Mouse (Mus musculus) forebrain, embryonic 13.5 days (tissue): ENCODE data around the gene Gm10226. TPM values are rescaled to one million over a fixed set of nuclear protein-coding genes. Genes with fewer than 3 reads are reported as not detected.
"Not testable (repeated sequence)": the region's sequence is repeated elsewhere in the genome, so short reads cannot be mapped to it uniquely, and the experiment has no call there.

ENCODE experiments used
- ATAC-seq: fragments of 200-750 bp; cut with Nextera tagmentation; 2 replicates; pipeline ENCODE4 v1.8.0; 2017
- H3K27ac ChIP-seq: fragments of 300-500 bp; sonication (generic); 2 replicates; pipeline ENCODE4 v1.5.1; 2015; ENCODE audit warnings: inconsistent platforms, mild to moderate bottlenecking, moderate library complexity
- H3K27me3 ChIP-seq: fragments of 300-500 bp; sonication (generic); 2 replicates; pipeline ENCODE4 v1.6.1; 2015; ENCODE audit warnings: mild to moderate bottlenecking, inconsistent platforms
- H3K36me3 ChIP-seq: fragments of 300-500 bp; sonication (generic); 2 replicates; pipeline ENCODE4 v1.6.1; 2015; ENCODE audit warnings: mild to moderate bottlenecking, inconsistent platforms; ENCODE audit not compliant: poor library complexity, severe bottlenecking
- H3K4me1 ChIP-seq: fragments of 300-500 bp; sonication (generic); 2 replicates; pipeline ENCODE4 v1.6.1; 2015; ENCODE audit warnings: inconsistent platforms
- H3K4me2 ChIP-seq: fragments of 300-500 bp; sonication (generic); 2 replicates; pipeline ENCODE4 v1.6.1; 2015; ENCODE audit warnings: inconsistent platforms, mild to moderate bottlenecking, moderate library complexity
- H3K4me3 ChIP-seq: fragments of 300-500 bp; sonication (generic); 2 replicates; pipeline ENCODE4 v1.5.1; 2015; ENCODE audit warnings: mild to moderate bottlenecking, inconsistent platforms
- H3K9ac ChIP-seq: fragments of 300-500 bp; sonication (generic); 2 replicates; pipeline ENCODE4 v1.6.1; 2015; ENCODE audit warnings: mild to moderate bottlenecking, inconsistent platforms
- H3K9me3 ChIP-seq: fragments of 300-500 bp; sonication (generic); replicated peaks from 2 replicates; pipeline ENCODE4 v1.6.1; 2016; ENCODE audit warnings: inconsistent platforms
- WGBS: fragments of 180-500 bp; shearing (Covaris S2); methylation state at CpG from one replicate; pipeline ENCODE4 v1.1.7; 2015; 5-methylcytosine and 5-hydroxymethylcytosine counted together
- polyA plus RNA-seq: library from polyadenylated mRNA; unstranded; fragments of >200 nt; fragmentation: Nextera tagmentation; extraction: Ambion mirVana; gene quantifications from 2 replicates; pipeline ENCODE4 v1.2.1, GENCODE M21; 2015

Gm10226 gene
- polyA plus RNA-seq, 1 experiment from 2014 or later, result 15.5 TPM

GRCm38 (mm10) chr17:21707343-21707996 lies 15.8 kb downstream of the Gm10226 start, which contains the start of gene Zfp760:
Zfp760 (plus strand) TSS chr17:21707741.
- Histone ChIP-seq H3K4me2 (peak within 1 kb of the TSS; percentile 63), H3K36me3 (peaks cover 15% of the 10 kb centered on the region), H3K27me3 (no peaks in the 10 kb centered on the region), H3K4me1 (peaks cover 11% of the 10 kb centered on the region), H3K4me3 (peak within 1 kb of the TSS; percentile 54), H3K9me3 (no peaks in the 10 kb centered on the region), H3K27ac (peak within 1 kb of the TSS; percentile 83), H3K9ac (peak within 1 kb of the TSS; percentile 68)
- 3% methylated on average over 26 of the region's 26 CpGs for WGBS
- peak; percentile 98 for ATAC-seq

DNA sequence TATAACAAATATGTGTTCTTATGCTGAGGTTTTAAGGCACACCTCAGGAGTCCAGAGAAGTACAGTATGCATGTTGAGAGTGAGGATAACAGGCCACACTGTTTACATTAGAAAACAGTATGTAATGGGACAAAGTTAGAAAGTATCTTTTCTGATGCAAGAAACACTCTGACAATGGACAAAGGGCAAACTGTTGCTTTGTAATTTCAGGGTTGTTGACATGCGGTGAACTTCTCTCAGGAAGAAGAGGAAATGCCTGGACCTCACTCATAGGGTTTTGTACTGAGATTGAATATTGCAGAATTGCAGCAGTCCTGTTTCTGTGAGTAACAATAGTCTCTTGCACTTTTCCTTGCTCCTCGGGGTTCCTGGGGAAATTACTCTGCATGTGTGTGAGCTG lies 16.7 kb downstream of the Gm10226 start:
- Histone ChIP-seq H3K36me3 (peaks cover 19% of the 10 kb centered on the region), H3K4me1 (peaks cover 11% of the 10 kb centered on the region), H3K27ac (no peak overlapping the region), H3K27me3 (no peaks in the 10 kb centered on the region), H3K4me3 (peak overlapping the region; percentile 54), H3K9me3 (no peaks in the 10 kb centered on the region), H3K9ac (peak overlapping the region; percentile 54), H3K4me2 (peak overlapping the region; percentile 63)
- ATAC-seq, result no peak
- 30% methylated on average over 2 of the region's 2 CpGs for WGBS

DNA sequence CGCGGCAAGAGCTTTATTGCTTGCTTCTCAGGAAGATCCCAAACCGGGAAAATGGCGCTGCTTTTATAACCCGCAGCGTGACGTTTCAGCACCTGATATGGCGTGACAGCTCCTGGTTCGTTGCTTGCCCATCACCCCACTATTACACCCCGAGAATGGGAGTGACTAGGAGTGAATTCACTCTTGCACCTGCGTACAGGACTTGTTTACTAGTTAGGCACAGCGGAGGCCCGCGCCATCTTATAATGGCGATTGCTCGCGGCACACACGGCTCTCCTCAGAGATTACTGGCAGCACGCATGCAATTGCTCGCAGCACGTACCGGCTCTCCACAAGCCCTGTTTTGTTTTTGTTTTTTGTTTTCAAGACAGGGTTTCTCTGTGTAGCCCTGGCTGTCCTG lies 38.8 kb downstream of the Gm10226 start, which contains the start of gene Zfp229:
Zfp229 (plus strand) TSS at position 301 of the 400 bp plus-strand sequence.
- not testable (repeated sequence) for H3K27me3 ChIP-seq, H3K4me1 ChIP-seq, H3K9ac ChIP-seq, H3K4me2 ChIP-seq, H3K27ac ChIP-seq, H3K9me3 ChIP-seq, H3K4me3 ChIP-seq, H3K36me3 ChIP-seq, ATAC-seq
- 94% methylated on average over 14 of the region's 22 CpGs for WGBS

- Histone ChIP-seq H3K4me3 (peak overlapping the region; percentile 73), H3K9me3 (no peaks in the 10 kb centered on the region)
- ATAC-seq, result peak; percentile 16; the same call in 1 of the 2 replicates
These were observed 41.4 kb downstream of the Gm10226 start for GRCm38 (mm10) chr17:21733049-21733448.

DNA sequence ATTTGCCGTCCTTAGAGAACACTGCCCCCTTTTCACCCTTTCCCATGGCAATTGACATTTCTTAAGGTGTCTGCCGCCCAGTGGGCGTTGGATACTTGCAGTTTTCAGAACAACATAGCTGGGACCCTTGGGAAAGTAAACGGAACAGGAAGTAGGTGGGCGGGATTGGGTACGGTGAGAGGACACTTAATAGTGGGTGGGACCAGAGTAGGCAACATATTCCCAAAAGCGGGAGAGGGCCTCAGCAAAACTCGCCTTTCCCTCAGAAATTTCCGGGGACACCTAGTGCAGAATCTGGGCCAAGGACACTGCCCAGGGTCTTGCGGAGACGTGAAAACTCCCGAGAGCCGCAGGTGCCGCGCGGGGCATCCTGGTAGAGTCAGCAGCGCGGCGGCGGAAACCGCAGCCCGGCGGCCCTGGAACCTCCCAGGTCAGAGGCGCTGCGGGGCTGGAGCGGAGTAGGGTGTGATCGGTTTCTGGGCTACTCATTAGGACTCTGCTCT lies 41.9 kb downstream of the Gm10226 start:
- peak overlapping the region; percentile 73 for H3K4me3 ChIP-seq
- peaks cover 11% of the 10 kb centered on the region for H3K36me3 ChIP-seq
- H3K4me2 ChIP-seq, result peak overlapping the region; percentile 58
- peak; percentile 99 for ATAC-seq
- peaks cover 9% of the 10 kb centered on the region for H3K4me1 ChIP-seq
- peak overlapping the region; percentile 80 for H3K9ac ChIP-seq
- H3K9me3 ChIP-seq, result no peaks in the 10 kb centered on the region
- H3K27ac ChIP-seq, result peak overlapping the region; percentile 80
- WGBS, result 0% methylated on average over 27 of the region's 27 CpGs
- no peaks in the 10 kb centered on the region for H3K27me3 ChIP-seq

More at GRCm38 (mm10) chr17:21733049-21733448, 41.4 kb downstream of the Gm10226 start:
- Histone ChIP-seq H3K4me1 (peaks cover 9% of the 10 kb centered on the region), H3K36me3 (peaks cover 10% of the 10 kb centered on the region), H3K4me2 (peak overlapping the region; percentile 58), H3K9ac (peak overlapping the region; percentile 80; the same call in 1 of the 2 replicates), H3K27me3 (no peaks in the 10 kb centered on the region), H3K27ac (no peak overlapping the region; the same call in none of the 2 replicates)
- WGBS, result 75% methylated on average over 4 of the region's 4 CpGs

Other genes with a start within 250 kb of the Gm10226 start
- gene Zfp51, start 241.5 kb upstream of the Gm10226 start, polyA plus RNA-seq, result 13.1 and 15.2 TPM in 2 replicates
- gene Zfp53, start 202.9 kb upstream of the Gm10226 start, polyA plus RNA-seq, result 10.5 and 10.8 TPM in 2 replicates
- gene Zfp52, start 156.3 kb upstream of the Gm10226 start, polyA plus RNA-seq, result 1.6 and 1.7 TPM in 2 replicates
- 14.3 and 15.6 TPM in 2 replicates for gene Zfp948, start 124.9 kb upstream of the Gm10226 start, polyA plus RNA-seq
- gene Zfp983, start 41.2 kb upstream of the Gm10226 start, polyA plus RNA-seq, result 9.6 and 9.9 TPM in 2 replicates
- 20.7 and 22.1 TPM in 2 replicates for gene Zfp760, start 15.9 kb downstream of the Gm10226 start, polyA plus RNA-seq
- gene Zfp229, start 38.9 kb downstream of the Gm10226 start, polyA plus RNA-seq, result 8.7 and 11.1 TPM in 2 replicates
- 4.9 and 5.3 TPM in 2 replicates for gene Zfp820, start 153.9 kb downstream of the Gm10226 start, polyA plus RNA-seq
- 10.9 and 11.1 TPM in 2 replicates for gene Zfp995, start 218.1 kb downstream of the Gm10226 start, polyA plus RNA-seq